Mouse (Mus musculus) brain, embryonic 14.5 days (tissue): ENCODE data around the gene Gpr137.
"Not testable (repeated sequence)": the region's sequence is repeated elsewhere in the genome, so short reads cannot be mapped to it uniquely, and the experiment has no call there.

ENCODE experiments used
- CTCF ChIP-seq: fragments of 200-500 bp; IDR thresholded peaks from 2 replicates; pipeline ENCODE4 v1.5.1; 2012; ENCODE audit warnings: inconsistent platforms, mild to moderate bottlenecking, moderate library complexity, borderline replicate concordance; ENCODE audit not compliant: insufficient read depth, insufficient read length; ENCODE audit errors: extremely low read depth
- POLR2A ChIP-seq: fragments of 200-500 bp; IDR thresholded peaks from 2 replicates; pipeline ENCODE4 v1.6.1; 2012; ENCODE audit warnings: mild to moderate bottlenecking, inconsistent platforms, borderline replicate concordance; ENCODE audit not compliant: poor library complexity, insufficient read depth, insufficient read length, severe bottlenecking; ENCODE audit errors: extremely low read depth

GRCm38 (mm10) chr19:6895608-6896305 is 46.5 kb downstream of the Gpr137 start:
- not testable (repeated sequence) for TF ChIP-seq POLR2A, CTCF
